Mouse (Mus musculus) limb, embryonic 14.5 days (tissue): ENCODE results near the gene Hemk1. TPM values are rescaled to one million over a fixed set of nuclear protein-coding genes. Genes with fewer than 3 reads are reported as not detected.

Source experiments
- ATAC-seq: fragments of 200-750 bp; cut with Nextera tagmentation; 2 replicates; pipeline ENCODE4 v1.8.0; 2017; ENCODE audit warnings: low read depth, moderate number of reproducible peaks, moderate TSS enrichment; ENCODE audit not compliant: low FRiP score
- DNase-seq: peaks from one replicate; pipeline ENCODE4 v3.0.0-alpha.2; 2015; ENCODE audit warnings: low spot score
- H3K27ac ChIP-seq: fragments of 300-500 bp; sonication (generic); replicated peaks from 2 replicates; pipeline ENCODE4 v1.5.1; 2014; ENCODE audit warnings: low read depth, mild to moderate bottlenecking, low read length, moderate library complexity, mixed read lengths
- H3K27me3 ChIP-seq: fragments of 300-500 bp; sonication (generic); 2 replicates; pipeline ENCODE4 v1.6.1; 2014; ENCODE audit warnings: low read length, mixed read lengths; ENCODE audit not compliant: control insufficient read depth, insufficient read depth
- H3K36me3 ChIP-seq: fragments of 300-500 bp; sonication (generic); 2 replicates; pipeline ENCODE4 v1.6.1; 2014; ENCODE audit warnings: mild to moderate bottlenecking, low read length, moderate library complexity, mixed read lengths; ENCODE audit not compliant: control insufficient read depth, insufficient read depth
- H3K4me1 ChIP-seq: fragments of 300-500 bp; sonication (generic); 2 replicates; pipeline ENCODE4 v1.6.1; 2014; ENCODE audit warnings: antibody characterized with exemption, low read length, mixed read lengths; ENCODE audit not compliant: control insufficient read depth, insufficient read depth
- H3K4me2 ChIP-seq: fragments of 300-500 bp; sonication (generic); replicated peaks from 2 replicates; pipeline ENCODE4 v1.6.1; 2014; ENCODE audit warnings: low read depth, mild to moderate bottlenecking, low read length, moderate library complexity; ENCODE audit not compliant: severe bottlenecking
- H3K4me3 ChIP-seq: fragments of 300-500 bp; sonication (generic); replicated peaks from 2 replicates; pipeline ENCODE4 v1.5.1; 2014; ENCODE audit warnings: low read length
- H3K9ac ChIP-seq: fragments of 300-500 bp; sonication (generic); 2 replicates; pipeline ENCODE4 v1.6.1; 2014; ENCODE audit warnings: mild to moderate bottlenecking, low read depth, low read length, moderate library complexity; ENCODE audit not compliant: severe bottlenecking
- H3K9me3 ChIP-seq: fragments of 300-500 bp; sonication (generic); 2 replicates; pipeline ENCODE4 v1.6.1; 2016; ENCODE audit warnings: low read length; ENCODE audit not compliant: control insufficient read depth
- POLR2A ChIP-seq: fragments of 200-500 bp; IDR thresholded peaks from 2 replicates; pipeline ENCODE4 v1.8.0; 2012; ENCODE audit warnings: inconsistent platforms, mild to moderate bottlenecking, moderate library complexity, borderline replicate concordance; ENCODE audit not compliant: insufficient read depth, insufficient read length; ENCODE audit errors: extremely low read depth
- WGBS: fragments of 180-500 bp; shearing (Covaris S2); extraction: QIAGEN DNeasy Blood & Tissue Kit; methylation state at CpG from one replicate; pipeline ENCODE4 v1.1.7; 2014; 5-methylcytosine and 5-hydroxymethylcytosine counted together
- polyA plus RNA-seq, 2 experiments: library from polyadenylated mRNA; depleted of rRNA in 1 of 2; stranded (reverse) in 1 of 2; unstranded in 1 of 2; fragments of >200 nt; fragmentation: Nextera tagmentation in 1 of 2; extraction: Ambion mirVana in 1 of 2; gene quantifications; 2 replicates each; pipeline versions ENCODE4 v1.2.1 to v1.2.3; 2012 to 2014

Gene Hemk1
- polyA plus RNA-seq, 2 experiments: 12.8 to 24.9 TPM

DNA sequence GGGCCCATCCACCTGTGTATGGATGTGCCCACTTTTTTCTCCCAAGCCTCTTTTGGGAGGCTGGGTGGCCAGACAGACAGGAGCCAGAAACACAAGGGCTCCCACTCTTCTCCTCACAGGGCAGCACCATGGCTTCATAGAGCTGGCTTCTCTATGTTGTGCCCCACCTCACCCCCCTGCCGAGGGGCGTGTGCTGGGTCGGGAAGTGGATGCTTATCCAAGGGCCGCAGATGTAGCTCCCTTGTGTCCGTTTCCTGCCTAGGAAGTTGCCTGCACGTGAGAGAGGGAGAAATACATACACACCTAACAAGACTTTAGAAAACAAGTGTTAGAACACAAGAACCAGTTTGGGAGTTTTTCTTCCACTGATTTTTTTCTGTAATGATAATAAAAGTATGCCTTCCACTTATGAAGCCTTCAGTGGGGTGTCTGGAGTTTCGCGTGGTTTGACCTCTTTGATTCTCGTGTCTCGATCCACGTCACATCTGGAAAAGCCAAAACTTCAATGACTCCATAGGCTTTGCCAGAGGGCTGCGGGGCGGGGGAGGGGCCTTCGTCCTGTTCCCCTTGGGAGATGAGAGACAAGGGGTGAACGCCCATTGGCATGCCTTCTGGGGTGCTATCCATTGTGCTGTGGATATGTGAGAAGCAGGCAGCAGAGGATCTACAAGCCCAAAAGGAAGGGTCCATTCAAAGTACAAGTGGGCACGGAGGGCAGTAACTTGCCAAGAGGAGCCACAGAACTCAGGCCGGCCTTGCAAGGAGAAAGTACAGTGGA lies 36.4 kb downstream of the Hemk1 start:
- Histone ChIP-seq H3K36me3 (peaks cover 22% of the 10 kb centered on the region), H3K27ac (no peak overlapping the region), H3K27me3 (no peaks in the 10 kb centered on the region), H3K4me1 (peaks cover 12% of the 10 kb centered on the region), H3K9me3 (no peaks in the 10 kb centered on the region), H3K4me2 (no peak overlapping the region), H3K4me3 (no peak overlapping the region), H3K9ac (no peak overlapping the region)
- WGBS: 81% methylated on average over 17 of the region's 17 CpGs
- no peak for ATAC-seq
- no peak for TF ChIP-seq POLR2A
- no peak for DNase-seq

DNA sequence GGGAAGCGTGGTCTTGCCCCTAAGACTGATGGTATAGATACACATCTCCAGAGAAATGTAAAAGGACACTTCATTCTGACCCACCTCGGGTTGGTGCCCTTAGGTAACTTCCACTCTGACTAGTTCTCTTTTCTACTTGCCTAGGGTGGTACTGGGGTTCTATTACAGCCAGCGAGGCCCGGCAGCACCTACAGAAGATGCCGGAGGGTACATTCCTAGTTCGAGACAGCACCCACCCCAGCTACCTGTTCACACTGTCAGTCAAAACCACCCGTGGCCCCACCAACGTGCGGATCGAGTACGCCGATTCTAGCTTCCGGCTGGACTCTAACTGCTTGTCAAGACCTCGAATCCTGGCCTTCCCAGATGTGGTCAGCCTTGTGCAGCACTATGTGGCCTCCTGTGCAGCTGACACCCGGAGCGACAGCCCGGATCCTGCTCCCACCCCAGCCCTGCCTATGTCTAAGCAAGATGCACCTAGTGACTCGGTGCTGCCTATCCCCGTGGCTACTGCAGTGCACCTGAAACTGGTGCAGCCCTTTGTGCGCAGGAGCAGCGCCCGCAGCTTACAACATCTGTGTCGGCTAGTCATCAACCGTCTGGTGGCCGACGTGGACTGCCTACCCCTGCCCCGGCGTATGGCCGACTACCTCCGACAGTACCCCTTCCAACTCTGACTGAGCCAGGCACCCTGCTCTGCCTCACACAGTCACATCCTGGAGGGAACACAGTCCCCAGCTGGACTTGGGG lies 37.8 kb downstream of the Hemk1 start:
- Histone ChIP-seq H3K4me1 (peaks cover 12% of the 10 kb centered on the region), H3K4me3 (no peak overlapping the region), H3K27me3 (no peaks in the 10 kb centered on the region), H3K4me2 (no peak overlapping the region), H3K36me3 (peaks cover 22% of the 10 kb centered on the region), H3K9ac (no peak overlapping the region), H3K9me3 (no peaks in the 10 kb centered on the region), H3K27ac (no peak overlapping the region)
- TF ChIP-seq POLR2A: no peak
- DNase-seq: no peak
- ATAC-seq: no peak
- 91% methylated on average over 30 of the region's 30 CpGs for WGBS

DNA sequence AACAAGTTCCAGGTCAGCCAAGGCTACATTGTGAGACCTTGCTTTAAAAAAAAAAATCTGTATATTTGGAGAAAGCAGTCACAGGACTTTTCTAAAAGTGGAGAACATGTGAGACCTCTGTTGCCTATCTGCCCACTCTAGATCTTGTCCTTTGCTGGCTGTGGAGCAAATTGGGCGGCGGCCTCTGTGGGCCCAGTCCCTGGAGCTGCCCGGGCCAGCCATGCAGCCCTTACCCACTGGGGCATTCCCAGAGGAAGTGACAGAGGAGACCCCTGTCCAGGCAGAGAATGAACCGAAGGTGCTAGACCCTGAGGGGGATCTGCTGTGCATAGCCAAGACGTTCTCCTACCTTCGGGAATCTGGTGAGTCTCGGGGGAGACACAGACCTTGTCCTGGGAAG lies 38.4 kb downstream of the Hemk1 start:
- Histone ChIP-seq H3K9me3 (no peaks in the 10 kb centered on the region), H3K36me3 (peaks cover 22% of the 10 kb centered on the region), H3K27ac (no peak overlapping the region), H3K9ac (no peak overlapping the region), H3K27me3 (no peaks in the 10 kb centered on the region), H3K4me3 (no peak overlapping the region), H3K4me2 (no peak overlapping the region), H3K4me1 (peaks cover 12% of the 10 kb centered on the region)
- ATAC-seq (no peak), DNase-seq (no peak)
- TF ChIP-seq POLR2A: no peak
- WGBS: 82% methylated on average over 7 of the region's 7 CpGs

- Histone ChIP-seq H3K4me3 (no peak overlapping the region), H3K27ac (no peak overlapping the region)
- 77% methylated on average over 6 of the region's 6 CpGs for WGBS
Observed at GRCm38 (mm10) chr9:107298876-107299275, 39.3 kb downstream of the Hemk1 start.

DNA sequence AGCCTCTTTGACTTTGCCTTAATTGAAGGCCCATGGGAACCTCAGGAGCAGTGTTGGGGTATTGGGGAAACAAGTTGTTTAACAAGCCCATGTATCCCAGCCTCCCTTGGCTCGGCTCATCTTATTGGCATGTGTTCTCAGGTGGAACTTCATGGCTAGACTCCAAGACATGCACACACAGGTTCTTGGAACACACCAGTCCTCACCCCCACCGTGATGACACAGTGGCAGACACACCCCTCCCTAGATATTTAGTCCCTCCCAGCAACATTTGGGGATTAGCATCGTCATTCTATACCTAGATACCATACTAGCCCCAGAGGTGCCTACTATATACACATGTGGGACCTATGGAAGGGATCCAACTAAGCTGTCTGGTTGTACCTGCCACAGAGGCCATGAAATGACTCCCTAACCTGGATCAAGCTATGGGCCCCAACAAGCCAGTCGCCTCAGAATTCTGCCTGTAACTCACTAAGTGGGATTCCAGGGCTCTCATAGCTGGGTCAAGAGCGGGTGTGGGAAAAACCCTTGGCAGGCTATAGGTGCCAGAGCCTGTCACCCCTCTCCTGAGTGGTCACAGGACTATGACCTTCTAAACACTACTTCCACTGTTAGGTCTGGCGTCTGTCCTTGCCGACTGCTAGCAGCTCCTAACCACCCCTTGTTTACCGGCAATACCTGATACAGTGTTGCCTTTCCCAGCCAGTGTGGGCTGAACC lies 39.9 kb downstream of the Hemk1 start:
- peaks cover 12% of the 10 kb centered on the region for H3K4me1 ChIP-seq

More at GRCm38 (mm10) chr9:107298876-107299275, 39.3 kb downstream of the Hemk1 start:
- no peak for TF ChIP-seq POLR2A
- H3K27me3 ChIP-seq: no peaks in the 10 kb centered on the region
- peaks cover 22% of the 10 kb centered on the region for H3K36me3 ChIP-seq
- ATAC-seq (no peak), DNase-seq (no peak)
- H3K9ac ChIP-seq: no peak overlapping the region
- peaks cover 12% of the 10 kb centered on the region for H3K4me1 ChIP-seq
- no peak overlapping the region for H3K4me2 ChIP-seq
- no peaks in the 10 kb centered on the region for H3K9me3 ChIP-seq

More for the DNA sequence above, 39.9 kb downstream of the Hemk1 start:
- Histone ChIP-seq H3K36me3 (peaks cover 22% of the 10 kb centered on the region), H3K27ac (no peak overlapping the region), H3K9ac (no peak overlapping the region), H3K4me2 (peak overlapping the region; percentile 92), H3K4me3 (no peak overlapping the region; the same call in 1 of the 2 replicates), H3K27me3 (no peaks in the 10 kb centered on the region), H3K9me3 (no peaks in the 10 kb centered on the region)
- no peak for DNase-seq
- ATAC-seq: no peak
- 65% methylated on average over 8 of the region's 8 CpGs for WGBS
- no peak for TF ChIP-seq POLR2A
